Mouse (Mus musculus): ENCODE results near the gene Papolg. TPM values are rescaled to one million over a fixed set of nuclear protein-coding genes. Genes with fewer than 3 reads are reported as not detected.

Gene Papolg
- polyA plus RNA-seq, 1 experiment from 2014 or later: 8.3 TPM

DNA sequence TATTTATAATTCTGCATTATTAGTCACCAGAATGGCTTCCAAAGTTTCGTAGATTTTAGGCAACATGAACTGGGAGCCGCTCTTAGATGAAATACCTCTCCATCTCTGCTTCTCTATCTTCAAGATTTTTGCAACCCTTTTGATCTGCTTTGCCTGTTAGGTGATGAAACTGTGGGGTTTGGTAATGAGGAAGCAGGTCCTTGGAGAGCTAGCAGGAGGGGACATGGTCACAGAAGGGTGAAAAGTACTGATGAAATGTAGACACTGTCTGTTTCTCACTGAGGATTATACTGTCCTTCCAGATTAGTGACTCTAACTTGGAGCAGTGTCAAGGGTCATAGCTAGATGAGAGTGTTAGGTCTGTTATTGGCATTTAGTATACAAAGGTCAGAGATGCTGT is 73.4 kb downstream of the Papolg start:
- H3K79me2 ChIP-seq (ENCODE audit: inconsistent target): no peaks in the 10 kb centered on the region
- 38% methylated on average over 2 of the region's 2 CpGs for WGBS (ENCODE audit: missing documents)
- H3K27ac ChIP-seq: peak overlapping the region; percentile 45
- H3K36me3 ChIP-seq (ENCODE audit: inconsistent target): no peaks in the 10 kb centered on the region
- H3K4me3 ChIP-seq (ENCODE audit: inconsistent target): no peak overlapping the region

DNA sequence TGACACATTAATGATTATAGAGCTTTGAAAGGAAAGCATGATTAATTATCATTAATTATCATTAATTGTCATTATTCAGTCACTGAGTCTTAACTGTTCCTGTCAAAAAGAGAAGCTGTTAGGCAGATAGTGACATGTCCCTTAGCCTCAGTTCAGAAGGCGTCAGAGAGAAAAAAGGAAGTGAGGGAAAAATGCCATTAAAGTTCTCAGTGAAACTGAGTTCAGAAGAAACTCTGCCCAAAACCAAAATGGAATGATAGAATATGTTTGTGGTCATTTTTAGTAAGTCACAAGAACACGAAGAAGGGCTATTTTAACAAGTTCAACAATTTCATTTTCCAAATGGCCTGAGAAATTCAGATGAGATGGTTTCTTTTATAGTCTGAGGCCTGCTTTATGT is 74.1 kb downstream of the Papolg start:
- Histone ChIP-seq H3K79me2 (ENCODE audit: inconsistent target) (no peaks in the 10 kb centered on the region), H3K36me3 (ENCODE audit: inconsistent target) (no peaks in the 10 kb centered on the region), H3K27ac (peak overlapping the region; percentile 45), H3K4me3 (ENCODE audit: inconsistent target) (no peak overlapping the region)
- WGBS (ENCODE audit: missing documents): 4% methylated on average over 2 of the region's 2 CpGs

GRCm38 (mm10) chr11:23818745-23819144 is 76.3 kb downstream of the Papolg start:
- Histone ChIP-seq H3K27ac (no peak overlapping the region), H3K79me2 (ENCODE audit: inconsistent target) (no peaks in the 10 kb centered on the region), H3K36me3 (ENCODE audit: inconsistent target) (no peaks in the 10 kb centered on the region), H3K4me3 (ENCODE audit: inconsistent target) (no peak overlapping the region)
- WGBS (ENCODE audit: missing documents): 31% methylated on average over 1 of the region's 1 CpGs

Other genes with a start within 250 kb of the Papolg start
- gene Pus10, start 229.6 kb downstream of the Papolg start, polyA plus RNA-seq (2018): 13.4 to 17.9 TPM (median 17.4 TPM) in 3 replicates
- 14.0 to 16.5 TPM (median 15.8 TPM) in 3 replicates for gene Pex13, start 229.3 kb downstream of the Papolg start, polyA plus RNA-seq (2018)
- 9.2 to 15.4 TPM (median 13.0 TPM) in 3 replicates for gene Rel, start 124.3 kb downstream of the Papolg start, polyA plus RNA-seq (2018)
- not detected in 3 replicates for gene A830031A19Rik, start 179.8 kb upstream of the Papolg start, polyA plus RNA-seq (2018)
- 0.05 to 0.32 TPM (median 0.10 TPM) in 3 replicates for gene Bcl11a, start 182.8 kb upstream of the Papolg start, polyA plus RNA-seq (2018)